Mouse (Mus musculus) hematopoietic stem cell, adult 5-6 weeks (primary cell): ENCODE data around the gene Tmcc1. TPM values are rescaled to one million over a fixed set of nuclear protein-coding genes. Genes with fewer than 3 reads are reported as not detected.

Source experiments
- ATAC-seq, 2 experiments: fragments of 125-278 bp in 1 of 2; replicated peaks in 1 of 2; 2 replicates each; pipeline ENCODE4 v1.8.0; 2016 to 2017; ENCODE audit warnings: inconsistent platforms in 2 of 2, mild to moderate bottlenecking in 2 of 2, moderate number of reproducible peaks in 2 of 2, low read depth in 1 of 2, moderate TSS enrichment in 1 of 2; ENCODE audit not compliant: low FRiP score in 2 of 2, poor library complexity in 2 of 2, severe bottlenecking in 2 of 2, insufficient read depth in 1 of 2, low TSS enrichment in 1 of 2
- total RNA-seq: library from RNA; stranded (forward); fragments of 172-1452, 232-1000 nt; gene quantifications from 2 replicates; pipeline ENCODE4 v1.2.3, GENCODE M21; 2017

The Tmcc1 gene
- total RNA-seq, 1 experiment from 2014 or later = 24.3 TPM

- ATAC-seq = no peak
Measured at GRCm38 (mm10) chr6:116056676-116057264, 136.5 kb downstream of the Tmcc1 start.

GRCm38 (mm10) chr6:116055766-116056165 lies 137.5 kb downstream of the Tmcc1 start:
- no peak for ATAC-seq

- peak; percentile 51 to 76; a peak in 3 of 4 replicates for ATAC-seq
Measured at GRCm38 (mm10) chr6:116055001-116055471, 138.2 kb downstream of the Tmcc1 start.

DNA sequence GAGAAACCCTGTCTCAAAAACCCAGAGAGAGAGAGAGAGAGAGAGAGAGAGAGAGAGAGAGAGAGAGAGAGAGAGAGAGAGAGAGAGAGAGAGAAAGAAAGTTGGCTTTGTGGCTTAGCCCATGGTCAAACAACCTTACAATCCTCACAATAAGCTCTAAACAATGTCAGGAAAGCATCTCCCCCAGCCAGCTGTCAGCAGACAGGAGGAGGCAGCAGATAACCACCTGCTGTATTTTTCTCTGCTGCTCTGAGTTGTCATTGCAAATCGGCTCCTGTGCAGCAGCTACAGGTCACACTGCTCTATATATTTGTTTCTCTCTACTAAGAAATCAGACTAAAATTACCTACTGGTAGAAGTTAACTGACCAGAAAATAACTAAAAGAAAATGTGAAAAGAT lies 145.4 kb downstream of the Tmcc1 start:
- no peak for ATAC-seq

- ATAC-seq = no peak
Measured at GRCm38 (mm10) chr6:116047366-116047765, 145.9 kb downstream of the Tmcc1 start.

DNA sequence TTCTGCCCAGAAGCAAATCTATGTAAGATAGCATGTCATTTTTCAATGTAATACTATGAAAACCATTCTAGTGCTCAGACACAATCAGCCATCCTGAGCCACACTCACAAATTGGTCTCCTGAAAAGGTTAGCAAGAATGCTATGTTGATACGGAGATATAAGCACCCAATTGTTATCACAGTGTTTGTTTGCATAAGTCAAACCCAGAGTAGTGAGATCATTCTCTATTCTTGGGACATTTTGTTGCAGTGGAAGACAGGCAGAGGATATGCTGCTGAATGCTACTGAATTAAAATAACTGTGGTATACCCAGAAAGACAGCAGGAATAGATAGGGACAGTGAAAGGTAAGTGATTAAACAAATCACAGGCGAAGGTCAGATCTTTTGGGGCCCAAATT lies 149.2 kb downstream of the Tmcc1 start:
- no peak for ATAC-seq

DNA sequence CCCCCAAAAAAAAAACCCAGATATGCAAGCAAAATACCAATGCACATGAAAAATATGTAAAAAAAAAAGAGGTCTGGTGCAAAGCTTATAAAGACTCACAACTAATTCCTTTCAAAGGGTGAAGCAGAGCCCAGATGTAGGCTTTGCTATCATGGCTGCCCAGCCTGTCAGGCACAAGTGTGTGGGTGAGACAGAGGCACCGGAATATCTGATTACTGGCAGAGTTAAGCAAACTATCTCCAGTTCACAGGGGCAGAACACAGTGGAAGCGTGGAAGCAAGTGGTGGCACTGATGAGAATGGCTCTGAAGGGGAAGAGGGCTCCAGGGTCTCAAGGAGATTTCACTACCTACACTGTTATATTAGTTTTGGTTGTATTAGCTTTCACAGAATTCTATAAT lies 155.1 kb downstream of the Tmcc1 start:
- ATAC-seq = peak in 1 of 2 experiments; percentile 32; a peak in 1 of 4 replicates

DNA sequence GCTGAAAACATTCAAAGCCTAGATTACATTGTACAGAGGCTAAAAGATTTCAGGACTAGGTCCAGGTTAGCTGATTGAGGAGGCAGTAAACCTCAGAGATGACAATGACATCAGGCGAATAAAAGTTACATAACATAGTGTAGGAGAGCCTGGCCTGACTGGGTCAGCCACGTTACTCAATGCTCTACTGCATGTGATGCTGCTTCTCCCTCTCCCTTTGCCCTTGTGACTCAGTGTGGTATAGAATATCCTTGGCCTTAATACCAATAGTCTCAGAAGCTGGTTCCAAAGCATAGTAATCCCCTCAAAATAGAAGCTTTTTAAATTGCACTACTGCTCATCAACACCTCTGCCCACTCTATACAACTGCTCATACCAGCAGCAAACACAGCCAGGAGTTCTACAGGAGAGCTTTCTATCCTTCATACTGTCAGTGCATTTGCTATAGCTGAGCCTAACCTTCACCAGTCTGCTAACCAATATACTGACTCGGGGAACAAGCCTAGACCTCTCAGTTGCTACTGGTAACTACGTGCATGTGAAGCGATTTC lies 155.9 kb downstream of the Tmcc1 start:
- no peak for ATAC-seq

DNA sequence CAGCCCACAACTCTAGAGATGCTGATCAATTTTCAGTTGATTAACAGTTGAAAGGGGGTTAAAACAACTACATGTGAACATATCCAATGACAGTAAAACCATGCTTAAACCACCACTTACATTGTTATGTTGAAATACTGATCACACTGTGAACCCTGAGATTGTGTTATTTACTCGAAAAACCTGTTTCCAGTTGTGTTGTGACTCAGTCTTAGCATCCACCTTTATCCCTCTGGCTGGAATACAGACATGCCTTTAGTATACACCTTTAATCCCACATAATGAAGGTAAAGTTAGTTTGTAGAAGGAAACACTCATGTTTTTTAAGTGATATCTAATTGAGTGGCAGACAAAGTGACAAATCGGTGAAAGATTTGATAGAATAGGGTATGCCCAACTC lies 156.7 kb downstream of the Tmcc1 start:
- no peak for ATAC-seq

DNA sequence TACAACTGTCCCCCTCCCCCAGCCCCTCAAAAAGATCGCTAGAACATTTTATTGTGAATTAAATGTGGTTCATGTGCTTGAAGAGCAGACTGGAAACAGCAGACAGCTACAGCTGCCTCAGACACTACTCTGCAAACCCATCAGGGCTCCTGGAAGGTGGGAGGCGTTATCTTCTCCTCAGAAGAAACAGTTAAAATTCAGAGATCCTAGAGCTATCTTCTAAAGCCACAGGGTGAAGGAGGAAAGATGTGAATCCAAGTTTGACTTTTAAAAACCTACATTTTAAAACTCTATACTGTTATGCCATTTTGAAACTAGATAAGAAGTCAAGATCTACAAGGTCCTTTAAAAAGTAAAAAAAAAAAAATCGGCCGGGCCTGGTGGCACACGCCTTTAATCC lies 162.2 kb downstream of the Tmcc1 start:
- ATAC-seq = no peak

GRCm38 (mm10) chr6:116024666-116025065 lies 168.6 kb downstream of the Tmcc1 start:
- no peak for ATAC-seq

DNA sequence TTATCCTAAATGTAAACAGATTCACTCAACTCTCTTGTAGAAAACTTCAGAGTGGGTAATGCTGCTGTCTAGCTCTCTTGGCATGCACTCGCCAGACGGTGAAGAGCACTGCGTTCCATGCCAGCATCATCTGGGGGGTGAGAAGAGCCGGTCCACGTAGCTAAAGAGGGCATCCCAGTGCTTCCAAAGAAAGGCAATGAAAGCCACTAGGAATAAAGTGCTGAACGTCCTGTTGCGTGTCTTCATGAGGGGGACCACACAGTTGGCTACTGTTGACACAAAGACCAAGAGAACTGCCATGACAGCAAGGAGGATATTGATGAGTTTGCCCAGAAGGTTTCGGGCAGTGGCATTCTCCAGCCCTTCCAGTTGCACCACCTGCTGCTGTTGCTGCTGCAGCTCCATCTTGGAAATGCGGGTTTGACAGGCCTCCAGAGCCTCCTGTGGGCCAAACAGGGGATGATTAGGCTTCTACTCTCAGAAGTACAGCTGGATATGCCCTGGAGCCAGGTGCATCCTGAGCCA lies 171.3 kb downstream of the Tmcc1 start:
- ATAC-seq = peak; percentile 51 to 67; a peak in 3 of 4 replicates

DNA sequence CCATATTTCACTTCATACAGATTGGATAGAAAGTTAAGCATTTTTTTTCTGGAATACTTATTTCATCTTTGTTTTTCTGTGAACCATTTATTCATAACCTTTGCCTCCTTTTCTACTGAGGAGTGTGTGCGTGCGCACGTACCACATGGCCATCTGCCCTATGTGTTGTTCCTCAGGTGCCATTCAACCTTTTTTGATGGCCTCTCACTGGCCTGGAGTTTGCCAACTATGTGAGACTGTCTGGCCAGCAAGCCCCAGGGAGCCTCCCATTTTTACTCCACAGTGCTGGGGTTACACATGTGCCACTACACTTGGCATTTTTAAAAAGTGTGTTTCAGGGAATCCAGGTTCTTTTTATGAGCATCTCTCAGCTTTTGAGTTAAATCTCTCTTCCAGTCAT lies 177.4 kb downstream of the Tmcc1 start:
- no peak for ATAC-seq

- peak; percentile 38 to 39; a peak in 1 of 4 replicates for ATAC-seq
Measured at GRCm38 (mm10) chr6:116014111-116014510, 179.2 kb downstream of the Tmcc1 start.

DNA sequence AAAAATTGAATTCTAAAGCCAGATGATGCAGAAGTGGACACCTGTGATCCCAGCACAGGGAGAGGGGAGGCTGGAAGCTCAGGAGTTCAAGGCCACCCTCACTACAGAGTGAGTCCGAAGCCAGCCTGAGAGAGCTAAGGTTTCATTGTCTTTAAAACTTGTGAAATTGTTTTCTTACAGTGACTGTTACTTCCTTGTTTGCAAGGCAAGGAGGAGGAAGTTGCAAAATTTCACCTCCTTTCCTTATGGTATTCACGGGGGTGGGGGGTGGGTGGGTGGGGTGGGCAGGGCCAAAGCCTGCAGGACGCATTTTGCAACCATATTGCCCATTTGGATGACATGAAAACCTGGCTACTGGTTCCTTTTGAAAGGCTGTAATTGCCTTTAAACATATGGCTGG lies 179.6 kb downstream of the Tmcc1 start:
- ATAC-seq = peak in 1 of 2 experiments; percentile 65; a peak in 3 of 4 replicates

DNA sequence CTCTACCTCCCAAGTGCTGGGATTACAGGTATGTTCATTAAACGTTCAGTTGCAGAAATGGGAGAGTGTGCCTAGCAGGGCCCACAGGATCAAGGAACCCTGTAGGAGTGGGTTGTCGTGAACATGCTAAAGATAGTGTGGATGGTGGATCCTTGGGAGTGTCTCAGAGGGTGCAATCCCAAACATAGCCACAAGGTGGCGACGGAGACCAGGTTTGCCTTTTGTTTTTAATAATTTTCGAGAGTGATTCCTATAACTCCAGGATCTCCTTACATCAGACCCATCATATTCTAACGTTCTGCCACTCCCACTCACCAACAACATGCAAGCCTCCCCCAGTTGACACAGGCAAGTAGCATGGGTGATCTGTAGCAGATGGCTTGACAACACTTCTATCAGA lies 182.7 kb downstream of the Tmcc1 start:
- peak; percentile 30 to 33; a peak in 3 of 4 replicates for ATAC-seq

- ATAC-seq = no peak
Measured at GRCm38 (mm10) chr6:116009426-116009825, 183.9 kb downstream of the Tmcc1 start.

- peak in 1 of 2 experiments; percentile 44; a peak in 2 of 4 replicates for ATAC-seq
Measured at GRCm38 (mm10) chr6:116007561-116008173, 185.6 kb downstream of the Tmcc1 start.
